Mouse (Mus musculus) forebrain, embryonic 12.5 days (tissue): ENCODE data around the gene Tnfsf15. TPM values are rescaled to one million over a fixed set of nuclear protein-coding genes. Genes with fewer than 3 reads are reported as not detected.

Experiments used
- ATAC-seq: fragments of 200-750 bp; cut with Nextera tagmentation; 2 replicates; pipeline ENCODE4 v1.8.0; 2017; ENCODE audit warnings: moderate TSS enrichment; ENCODE audit not compliant: low FRiP score
- H3K27ac ChIP-seq: fragments of 300-500 bp; sonication (generic); 2 replicates; pipeline ENCODE4 v1.5.1; 2016; ENCODE audit warnings: mild to moderate bottlenecking
- H3K27me3 ChIP-seq: fragments of 300-500 bp; sonication (generic); 2 replicates; pipeline ENCODE4 v1.6.1; 2016; ENCODE audit warnings: mild to moderate bottlenecking
- H3K36me3 ChIP-seq: fragments of 300-500 bp; sonication (generic); replicated peaks from 2 replicates; pipeline ENCODE4 v1.6.1; 2016; ENCODE audit warnings: mild to moderate bottlenecking
- H3K4me1 ChIP-seq: fragments of 300-500 bp; sonication (generic); 2 replicates; pipeline ENCODE4 v1.6.1; 2016
- H3K4me2 ChIP-seq: fragments of 300-500 bp; sonication (generic); 2 replicates; pipeline ENCODE4 v1.6.1; 2016; ENCODE audit warnings: mild to moderate bottlenecking, moderate library complexity
- H3K4me3 ChIP-seq: fragments of 300-500 bp; sonication (generic); replicated peaks from 2 replicates; pipeline ENCODE4 v1.5.1; 2016; ENCODE audit warnings: mild to moderate bottlenecking
- H3K9ac ChIP-seq: fragments of 300-500 bp; sonication (generic); 2 replicates; pipeline ENCODE4 v1.6.1; 2016; ENCODE audit warnings: mild to moderate bottlenecking
- H3K9me3 ChIP-seq: fragments of 300-500 bp; sonication (generic); 2 replicates; pipeline ENCODE4 v1.6.1; 2016
- WGBS: fragments of 180-500 bp; shearing (Covaris S2); methylation state at CpG from one replicate; pipeline ENCODE4 v1.1.7; 2016; 5-methylcytosine and 5-hydroxymethylcytosine counted together
- polyA plus RNA-seq: library from polyadenylated mRNA; unstranded; fragments of >200 nt; fragmentation: Nextera tagmentation; extraction: Ambion mirVana; gene quantifications from 2 replicates; pipeline ENCODE4 v1.2.1, GENCODE M21; 2016

The Tnfsf15 gene
- not detected in 2 replicates for polyA plus RNA-seq

DNA sequence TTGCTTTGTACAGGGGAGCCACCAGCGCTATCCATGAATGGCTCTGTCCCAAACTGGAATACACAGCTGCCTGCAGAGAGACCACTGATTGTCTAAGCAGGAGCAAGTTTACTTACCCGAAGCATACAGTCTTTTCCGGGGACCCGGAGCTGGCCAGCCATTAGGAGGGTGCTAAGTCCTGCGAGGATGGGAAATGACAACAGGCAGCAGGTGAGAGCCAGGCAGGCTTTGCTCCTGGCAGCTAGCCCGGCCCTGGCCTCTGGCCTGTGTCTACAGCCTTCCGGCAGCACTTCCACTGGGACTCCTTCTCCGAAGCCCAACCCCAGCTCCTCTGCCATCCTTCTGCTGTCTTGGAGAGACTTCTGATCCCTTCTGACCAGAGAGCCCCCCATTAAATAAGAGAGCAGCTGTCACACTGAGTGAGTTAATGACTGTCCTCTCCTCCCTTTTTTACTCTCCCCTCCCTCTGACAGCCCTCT lies at the start of gene Tnfsf15:
TSS of gene Tnfsf15 (minus strand) at position 421 of the 479 bp plus-strand sequence.
- Histone ChIP-seq H3K4me2 (no peak within 1 kb of the TSS), H3K27ac (no peak within 1 kb of the TSS), H3K4me3 (no peak within 1 kb of the TSS), H3K36me3 (no peaks in the 10 kb centered on the region), H3K9me3 (no peaks in the 10 kb centered on the region), H3K9ac (no peak within 1 kb of the TSS), H3K4me1 (peaks cover 2% of the 10 kb centered on the region; the same call in 1 of the 2 replicates), H3K27me3 (no peaks in the 10 kb centered on the region)
- no peak for ATAC-seq
- 64% methylated on average over 8 of the region's 8 CpGs for WGBS

DNA sequence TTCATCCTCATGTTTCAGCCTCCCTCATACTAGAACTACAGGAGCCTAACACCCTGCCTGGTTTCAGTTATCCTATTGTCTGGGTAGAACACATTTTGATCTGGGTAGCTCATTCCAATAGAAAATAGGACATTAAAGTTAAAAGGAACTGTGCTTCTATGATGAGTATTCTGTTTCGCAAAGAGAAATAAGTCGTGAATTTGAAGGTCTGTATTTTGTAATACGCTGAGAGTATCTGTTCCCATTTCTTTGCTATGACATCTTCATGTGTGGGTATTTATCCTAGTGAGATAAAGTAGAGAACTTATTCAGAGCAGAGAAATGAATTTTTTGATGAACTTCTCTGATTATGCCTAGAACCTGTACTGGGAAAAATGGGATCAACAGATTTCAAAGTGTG lies 47.4 kb upstream of the Tnfsf15 start:
- H3K27ac ChIP-seq: no peak overlapping the region
- no peaks in the 10 kb centered on the region for H3K9me3 ChIP-seq
- H3K9ac ChIP-seq: no peak overlapping the region
- no peaks in the 10 kb centered on the region for H3K4me1 ChIP-seq
- H3K4me3 ChIP-seq: no peak overlapping the region
- WGBS: 96% methylated on average over 3 of the region's 3 CpGs
- H3K36me3 ChIP-seq: no peaks in the 10 kb centered on the region
- no peak for ATAC-seq
- no peaks in the 10 kb centered on the region for H3K27me3 ChIP-seq
- H3K4me2 ChIP-seq: no peak overlapping the region

DNA sequence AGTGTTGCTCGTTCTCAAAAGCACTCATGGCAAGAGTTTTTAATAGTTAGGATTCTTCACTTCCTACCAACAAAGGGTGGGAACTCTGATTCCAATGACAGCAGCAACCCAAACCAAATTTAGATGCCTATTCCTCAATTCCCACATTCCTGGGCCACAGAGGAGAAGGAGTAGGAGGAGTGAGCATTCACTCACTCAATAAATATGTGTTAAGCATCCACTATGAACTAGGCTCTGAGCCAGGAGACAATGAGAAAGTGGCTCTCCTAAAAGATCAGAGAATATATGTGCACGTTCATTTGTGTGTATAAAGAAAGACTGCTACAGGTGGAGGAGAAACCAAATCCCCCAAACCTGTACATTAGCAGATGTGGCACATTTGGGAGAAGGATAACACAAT lies 40.6 kb upstream of the Tnfsf15 start:
- Histone ChIP-seq H3K36me3 (no peaks in the 10 kb centered on the region), H3K9ac (no peak overlapping the region), H3K27ac (no peak overlapping the region), H3K9me3 (no peaks in the 10 kb centered on the region), H3K4me1 (no peaks in the 10 kb centered on the region), H3K4me2 (no peak overlapping the region), H3K4me3 (no peak overlapping the region), H3K27me3 (no peaks in the 10 kb centered on the region)
- WGBS: 81% methylated on average over 2 of the region's 2 CpGs
- no peak for ATAC-seq

DNA sequence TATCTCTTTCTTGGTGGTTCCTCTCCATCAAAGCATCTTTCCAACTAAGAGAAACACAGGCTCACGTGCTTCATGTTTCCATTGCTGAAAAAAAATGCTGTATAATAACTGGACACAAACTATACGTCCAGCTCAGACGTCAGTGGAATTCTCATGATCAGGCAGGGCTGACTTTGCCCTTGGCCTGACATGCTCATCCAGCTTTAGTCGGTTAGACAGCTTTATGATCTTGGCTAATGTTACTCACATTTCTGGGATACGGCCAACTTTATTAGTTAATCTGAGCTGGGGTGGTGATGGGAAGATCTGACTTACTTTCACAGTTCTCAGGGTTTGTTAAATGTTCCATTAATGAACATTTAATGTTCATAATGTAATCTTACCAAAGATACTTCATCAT lies 38.9 kb upstream of the Tnfsf15 start:
- ATAC-seq: no peak
- WGBS: 88% methylated on average over 5 of the region's 5 CpGs

DNA sequence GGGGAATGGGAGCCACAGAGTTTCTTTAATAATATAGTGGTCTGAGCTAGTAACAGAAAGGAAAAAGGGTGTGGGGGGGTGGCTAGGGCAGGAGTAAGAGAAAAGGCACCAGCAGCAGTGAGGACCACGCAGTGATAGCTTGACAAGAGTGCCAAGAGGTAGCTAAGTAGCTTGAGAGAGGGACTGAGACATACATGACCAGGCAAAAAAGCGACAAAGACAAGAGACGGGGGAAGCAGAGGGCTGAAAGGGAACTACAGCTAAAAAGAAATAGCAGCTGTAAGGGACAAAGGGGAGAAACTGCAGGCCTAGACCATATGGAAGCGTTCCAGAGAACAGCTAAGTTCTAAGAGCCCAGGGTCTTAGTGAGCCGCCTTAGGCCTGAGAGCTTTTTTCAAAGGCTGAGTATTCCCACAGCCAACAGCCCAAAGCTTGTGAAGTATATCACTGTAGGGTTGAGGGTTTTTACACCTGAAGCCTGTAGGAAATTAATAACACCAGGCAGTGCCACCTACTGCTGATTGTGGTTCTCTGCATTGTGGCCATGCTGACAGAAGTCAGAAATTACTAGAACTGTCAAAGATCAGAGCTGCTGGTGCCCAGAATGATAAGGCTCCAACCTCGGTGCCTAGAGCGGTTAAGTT lies 38.2 kb upstream of the Tnfsf15 start:
- WGBS: 82% methylated on average over 7 of the region's 7 CpGs

More for the DNA sequence above, 38.9 kb upstream of the Tnfsf15 start:
- no peaks in the 10 kb centered on the region for H3K27me3 ChIP-seq
- H3K4me3 ChIP-seq: no peak overlapping the region
- no peaks in the 10 kb centered on the region for H3K9me3 ChIP-seq
- H3K9ac ChIP-seq: no peak overlapping the region
- no peaks in the 10 kb centered on the region for H3K36me3 ChIP-seq
- no peaks in the 10 kb centered on the region for H3K4me1 ChIP-seq
- H3K27ac ChIP-seq: no peak overlapping the region
- no peak overlapping the region for H3K4me2 ChIP-seq

DNA sequence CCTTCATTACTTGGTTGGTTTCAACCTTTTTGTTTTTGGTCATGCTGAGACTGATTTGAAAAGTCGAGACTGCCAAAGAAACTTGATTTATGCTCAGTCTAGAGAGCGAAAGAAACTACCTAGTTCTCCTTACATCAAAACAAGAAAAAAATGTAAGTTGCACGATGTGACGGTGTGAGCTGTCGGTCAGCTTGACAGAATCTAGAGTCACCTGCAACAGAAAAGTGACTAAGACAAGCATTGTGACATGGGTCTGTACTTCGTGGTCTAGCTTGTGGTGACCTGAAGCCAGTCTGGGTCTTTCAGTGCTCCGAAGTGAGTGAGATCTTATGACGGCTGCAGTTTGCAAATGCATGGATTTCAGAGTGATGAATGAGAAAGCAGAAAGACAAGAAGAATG lies 32.3 kb upstream of the Tnfsf15 start:
- WGBS: 88% methylated on average over 8 of the region's 8 CpGs
- H3K36me3 ChIP-seq: no peaks in the 10 kb centered on the region
- H3K9ac ChIP-seq: no peak overlapping the region
- no peak overlapping the region for H3K27ac ChIP-seq
- ATAC-seq: no peak
- no peak overlapping the region for H3K4me2 ChIP-seq
- no peaks in the 10 kb centered on the region for H3K27me3 ChIP-seq
- no peak overlapping the region for H3K4me3 ChIP-seq
- H3K4me1 ChIP-seq: no peaks in the 10 kb centered on the region
- no peaks in the 10 kb centered on the region for H3K9me3 ChIP-seq

More for the DNA sequence above, 38.2 kb upstream of the Tnfsf15 start:
- ATAC-seq: no peak
- H3K9me3 ChIP-seq: no peaks in the 10 kb centered on the region
- no peak overlapping the region for H3K9ac ChIP-seq
- no peaks in the 10 kb centered on the region for H3K4me1 ChIP-seq
- no peak overlapping the region for H3K4me2 ChIP-seq
- no peak overlapping the region for H3K27ac ChIP-seq
- H3K27me3 ChIP-seq: no peaks in the 10 kb centered on the region
- H3K4me3 ChIP-seq: no peak overlapping the region
- no peaks in the 10 kb centered on the region for H3K36me3 ChIP-seq

DNA sequence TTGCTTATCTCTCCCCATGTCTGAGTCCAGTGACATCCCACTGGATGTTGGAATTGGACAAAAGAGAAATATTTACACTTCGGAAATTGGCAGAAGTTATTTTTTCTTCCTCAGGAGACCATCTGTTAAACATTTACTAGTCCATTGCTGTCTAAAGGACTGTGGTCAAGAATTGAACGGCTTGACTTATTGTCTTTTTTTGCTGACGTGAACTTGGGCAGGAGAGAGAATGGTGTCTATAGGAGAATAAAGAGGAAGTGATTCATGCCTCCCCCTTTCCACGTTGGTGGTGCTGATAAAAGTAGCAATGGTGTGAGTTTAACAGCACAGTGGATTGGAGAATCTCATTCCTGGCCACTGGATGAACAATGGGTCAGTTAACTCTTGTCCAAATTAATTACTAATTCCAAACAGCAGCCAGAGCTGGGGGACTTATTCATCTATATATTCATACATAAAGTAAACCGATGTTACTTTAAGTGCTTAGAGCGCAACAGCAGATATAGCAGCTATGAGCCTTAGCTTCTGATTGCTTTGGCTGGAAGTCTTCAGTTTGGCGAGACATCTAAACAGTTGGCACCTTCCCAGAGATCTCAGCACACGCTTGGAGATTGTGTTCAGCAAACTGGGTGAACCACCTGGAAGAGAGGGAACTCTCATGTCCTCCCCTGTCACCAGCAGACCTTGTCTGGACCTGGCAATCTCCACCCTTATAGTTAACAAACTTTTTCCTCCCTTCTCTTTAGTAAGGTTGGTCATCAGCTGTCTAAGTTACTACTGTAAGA lies 28.6 kb upstream of the Tnfsf15 start:
- no peak overlapping the region for H3K9ac ChIP-seq
- H3K4me1 ChIP-seq: no peaks in the 10 kb centered on the region
- H3K9me3 ChIP-seq: no peaks in the 10 kb centered on the region
- WGBS: 86% methylated on average over 8 of the region's 8 CpGs
- H3K36me3 ChIP-seq: no peaks in the 10 kb centered on the region
- H3K27ac ChIP-seq: no peak overlapping the region
- H3K4me3 ChIP-seq: no peak overlapping the region
- H3K4me2 ChIP-seq: no peak overlapping the region
- ATAC-seq: no peak
- no peaks in the 10 kb centered on the region for H3K27me3 ChIP-seq

DNA sequence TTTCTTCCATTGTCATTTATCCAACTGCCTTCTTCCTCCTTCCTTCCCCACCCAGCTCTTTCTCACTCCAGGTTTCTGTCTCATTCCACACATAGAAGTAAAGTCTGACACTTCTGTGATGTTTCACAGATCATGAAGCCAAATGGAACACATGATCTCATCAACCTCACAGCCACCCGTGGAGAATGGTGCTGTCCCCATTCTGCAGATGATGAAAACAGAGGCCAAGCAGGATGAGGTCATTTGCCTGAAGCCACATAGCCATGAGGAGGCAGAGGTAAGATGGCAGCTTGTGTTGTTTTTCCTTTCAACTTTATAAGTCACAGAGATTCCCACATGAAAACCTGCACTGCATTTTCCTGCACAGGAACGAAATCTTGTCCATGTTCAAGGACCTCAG lies 27.6 kb upstream of the Tnfsf15 start:
- Histone ChIP-seq H3K27ac (no peak overlapping the region), H3K4me1 (no peaks in the 10 kb centered on the region), H3K36me3 (no peaks in the 10 kb centered on the region), H3K9ac (no peak overlapping the region), H3K4me3 (no peak overlapping the region), H3K27me3 (no peaks in the 10 kb centered on the region), H3K9me3 (no peaks in the 10 kb centered on the region), H3K4me2 (no peak overlapping the region)
- no peak for ATAC-seq
- WGBS: 85% methylated on average over 2 of the region's 2 CpGs

DNA sequence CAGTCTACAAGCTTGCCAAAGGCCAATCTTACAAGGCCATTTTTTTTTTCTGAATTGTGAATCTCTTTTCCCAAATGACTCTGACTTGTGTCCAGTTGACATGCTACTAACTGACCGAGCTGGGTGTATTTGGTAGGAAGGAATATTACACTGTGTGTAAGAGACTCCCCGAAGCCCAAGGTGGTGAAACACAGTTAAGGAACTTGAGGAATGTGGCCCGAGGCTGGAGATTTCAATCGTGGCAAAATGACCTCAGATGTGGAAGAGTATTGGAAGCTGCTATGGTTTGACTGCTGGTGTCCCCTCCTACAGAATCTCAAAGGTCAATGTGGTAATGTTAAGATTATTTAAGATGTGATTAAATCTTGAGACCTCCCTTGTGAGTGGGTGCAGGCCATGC lies 26.4 kb upstream of the Tnfsf15 start:
- no peaks in the 10 kb centered on the region for H3K27me3 ChIP-seq
- no peak for ATAC-seq
- no peak overlapping the region for H3K9ac ChIP-seq
- no peaks in the 10 kb centered on the region for H3K4me1 ChIP-seq
- no peaks in the 10 kb centered on the region for H3K36me3 ChIP-seq
- no peak overlapping the region for H3K4me3 ChIP-seq
- WGBS: 87% methylated on average over 4 of the region's 4 CpGs
- no peak overlapping the region for H3K27ac ChIP-seq
- no peaks in the 10 kb centered on the region for H3K9me3 ChIP-seq
- no peak overlapping the region for H3K4me2 ChIP-seq

DNA sequence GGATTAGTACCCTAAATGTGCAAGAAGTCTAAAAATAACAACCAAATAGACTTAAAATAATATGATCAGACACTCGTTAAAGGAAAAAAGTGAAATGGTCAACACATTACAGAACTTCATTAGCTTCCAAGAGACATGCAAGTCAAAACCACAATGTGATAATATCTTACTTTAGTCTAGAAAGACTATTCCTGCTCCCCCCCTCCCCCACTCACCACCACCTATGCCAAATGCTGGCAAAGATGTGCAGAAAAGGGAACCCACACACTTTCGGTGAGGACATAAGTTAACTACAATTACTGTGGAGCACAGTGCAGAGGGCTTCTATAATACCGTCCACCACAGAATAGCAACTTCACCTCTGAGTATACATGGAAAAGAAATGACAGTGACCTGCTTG lies 24.2 kb upstream of the Tnfsf15 start:
- Histone ChIP-seq H3K4me3 (no peak overlapping the region), H3K36me3 (no peaks in the 10 kb centered on the region), H3K9me3 (no peaks in the 10 kb centered on the region), H3K4me1 (no peaks in the 10 kb centered on the region), H3K27ac (no peak overlapping the region), H3K27me3 (no peaks in the 10 kb centered on the region), H3K9ac (no peak overlapping the region), H3K4me2 (no peak overlapping the region)
- 91% methylated on average over 3 of the region's 3 CpGs for WGBS
- ATAC-seq: no peak

DNA sequence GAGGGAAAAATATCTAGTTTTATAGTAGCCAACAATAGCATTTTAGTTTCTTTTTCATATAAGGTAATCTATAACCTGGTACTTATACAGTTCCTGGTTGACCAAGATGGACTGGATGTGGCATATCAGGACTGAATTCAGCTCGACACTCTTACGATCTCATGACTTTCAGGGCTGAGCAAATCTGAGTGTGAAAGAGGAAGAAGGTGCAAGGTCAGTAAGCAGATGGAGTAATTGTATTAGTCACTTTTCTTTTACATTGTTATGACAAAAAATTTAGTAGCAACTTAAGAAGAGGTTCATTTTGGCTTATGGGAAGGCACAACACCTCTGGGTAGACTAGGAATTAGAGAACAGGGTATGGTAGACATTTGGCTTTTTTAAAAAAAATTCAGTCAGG lies 20.1 kb upstream of the Tnfsf15 start:
- no peak overlapping the region for H3K9ac ChIP-seq
- H3K36me3 ChIP-seq: no peaks in the 10 kb centered on the region
- H3K27ac ChIP-seq: no peak overlapping the region
- H3K27me3 ChIP-seq: no peaks in the 10 kb centered on the region
- H3K4me2 ChIP-seq: no peak overlapping the region
- no peak overlapping the region for H3K4me3 ChIP-seq
- WGBS: 82% methylated on average over 2 of the region's 2 CpGs
- H3K4me1 ChIP-seq: no peaks in the 10 kb centered on the region
- H3K9me3 ChIP-seq: no peaks in the 10 kb centered on the region
- ATAC-seq: no peak

DNA sequence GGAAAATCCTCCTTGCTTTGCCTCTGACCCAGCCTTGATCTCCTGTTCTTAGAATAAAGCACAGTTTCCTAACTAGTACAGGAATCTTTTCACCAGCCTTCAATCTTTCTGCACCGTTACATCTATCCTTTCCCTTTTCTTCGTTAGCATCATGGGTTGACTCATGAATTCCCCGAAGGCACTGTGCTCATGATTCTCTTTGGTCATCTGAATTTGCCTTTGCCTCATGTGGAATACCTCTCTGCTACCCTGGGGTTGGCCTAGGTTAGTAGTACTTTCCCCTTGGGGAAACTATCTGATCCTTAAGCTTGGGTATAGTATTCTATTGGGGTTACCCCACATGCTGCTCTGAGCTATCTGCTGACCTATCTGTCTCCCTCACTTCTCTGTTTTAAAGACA lies 15.0 kb upstream of the Tnfsf15 start:
- no peak for ATAC-seq
- WGBS: 83% methylated on average over 3 of the region's 3 CpGs
- Histone ChIP-seq H3K4me3 (no peak overlapping the region), H3K4me2 (no peak overlapping the region), H3K9ac (no peak overlapping the region), H3K4me1 (no peaks in the 10 kb centered on the region), H3K27ac (no peak overlapping the region), H3K27me3 (no peaks in the 10 kb centered on the region), H3K9me3 (no peaks in the 10 kb centered on the region), H3K36me3 (no peaks in the 10 kb centered on the region)
